Mouse (Mus musculus) left cerebral cortex, adult 2 months (tissue): ENCODE measurements around the gene Acvr1b. TPM values are rescaled to one million over a fixed set of nuclear protein-coding genes. Genes with fewer than 3 reads are reported as not detected.
A peak's percentile ranks its signal among the peaks of the same experiment; 100 is the strongest.

ENCODE experiments used
- DNase-seq, 2 experiments: peaks; one replicate each; pipeline ENCODE4 v3.0.0; 2021 to 2022; ENCODE audit warnings: low spot score in 2 of 2, mixed read lengths in 1 of 2; ENCODE audit errors: extremely low spot score in 1 of 2
- H3K27ac ChIP-seq: fragments of 200-600 bp; 2 replicates; pipeline ENCODE4 v1.8.1; 2022
- H3K4me3 ChIP-seq: fragments of 200-600 bp; 2 replicates; pipeline ENCODE4 v1.8.1; 2022
- CTCF ChIP-seq: fragments of 200-600 bp; IDR thresholded peaks from 2 replicates; pipeline ENCODE4 v1.8.1; 2022; ENCODE audit warnings: antibody characterized with exemption, mild to moderate bottlenecking, moderate library complexity
- intact Hi-C: fragments of 180-260 bp; cut with DNase I; formaldehyde crosslinking; loops from one replicate; pipeline ENCODE4 v1.15.1; 2025
- total RNA-seq, 2 experiments: library from RNA; stranded (reverse); gene quantifications; 2 replicates each; pipeline ENCODE4 v1.2.3; 2021

Gene Acvr1b
- total RNA-seq, 2 experiments from 2014 or later: 102 to 114 TPM

DNA sequence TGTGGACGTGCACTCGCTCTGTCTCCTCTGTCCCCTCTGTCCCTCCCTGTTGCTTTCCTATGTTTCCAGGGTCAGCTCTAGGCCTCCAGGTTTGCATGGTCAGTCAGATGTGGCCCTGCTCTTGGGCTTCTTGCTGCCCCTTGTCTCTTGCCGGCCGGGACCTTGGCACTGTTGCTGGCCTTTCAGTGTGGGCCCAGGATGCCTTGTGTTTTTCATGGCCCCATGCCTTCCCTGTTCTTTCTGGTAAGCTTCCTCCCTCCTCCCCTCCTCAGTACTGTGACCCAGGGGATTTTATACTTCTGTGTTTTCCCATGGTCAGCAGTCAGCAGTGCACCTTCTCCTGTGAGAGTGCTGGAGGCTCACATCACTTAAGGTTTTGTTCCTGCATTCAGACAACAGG, 7.6 kb downstream of the Acvr1b start:
- Histone ChIP-seq H3K4me3 (no peak overlapping the region), H3K27ac (no peak overlapping the region)
- no peak for TF ChIP-seq CTCF
- DNase-seq: no peak
- intact Hi-C loops: no loop called here

GRCm38 (mm10) chr15:101182676-101183075, 8.8 kb downstream of the Acvr1b start:
- no peak for TF ChIP-seq CTCF
- intact Hi-C loops: no loop called here
- H3K27ac ChIP-seq: no peak overlapping the region
- no peak for DNase-seq
- H3K4me3 ChIP-seq: no peak overlapping the region

GRCm38 (mm10) chr15:101184300-101184699, 10.4 kb downstream of the Acvr1b start:
- DNase-seq: no peak
- Histone ChIP-seq H3K27ac (no peak overlapping the region), H3K4me3 (no peak overlapping the region)
- no peak for TF ChIP-seq CTCF
- intact Hi-C loops: no loop called here

- DNase-seq: no peak
- Histone ChIP-seq H3K27ac (no peak overlapping the region), H3K4me3 (no peak overlapping the region)
- peak; percentile 28 for TF ChIP-seq CTCF
- intact Hi-C loops: no loop called here
These were observed 11.7 kb downstream of the Acvr1b start for GRCm38 (mm10) chr15:101185549-101185948.

DNA sequence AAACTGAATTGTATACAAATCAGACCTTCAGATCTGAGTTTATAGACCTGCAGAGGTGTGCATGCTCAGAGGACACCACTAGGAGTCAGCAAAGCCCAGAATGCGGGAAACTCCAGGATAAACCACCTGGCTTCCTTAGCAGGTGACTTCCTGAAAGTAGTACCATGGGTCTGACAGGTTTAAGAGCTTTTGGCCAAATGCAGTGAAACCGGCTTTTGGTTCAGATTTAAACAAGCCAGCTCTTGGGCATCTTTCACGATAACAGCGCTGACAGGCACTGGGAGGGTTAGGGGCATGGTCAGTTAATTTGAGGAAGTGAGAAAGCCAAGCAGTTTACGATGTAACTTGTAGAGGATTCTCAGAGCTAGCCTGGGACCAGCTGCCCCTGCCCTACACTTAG, 14.0 kb downstream of the Acvr1b start:
- Histone ChIP-seq H3K4me3 (no peak overlapping the region), H3K27ac (no peak overlapping the region)
- DNase-seq: no peak
- peak; percentile 18 for TF ChIP-seq CTCF
- intact Hi-C loops: no loop called here

GRCm38 (mm10) chr15:101189981-101190761, 16.3 kb downstream of the Acvr1b start:
- no peak overlapping the region for H3K4me3 ChIP-seq
- no peak overlapping the region for H3K27ac ChIP-seq
- no peak for DNase-seq
- no peak for TF ChIP-seq CTCF
- intact Hi-C loops: loop anchor here (10.0 kb wide), 1 partner anchor 495 kb away; the partner anchor contains the start of gene Krt6b

DNA sequence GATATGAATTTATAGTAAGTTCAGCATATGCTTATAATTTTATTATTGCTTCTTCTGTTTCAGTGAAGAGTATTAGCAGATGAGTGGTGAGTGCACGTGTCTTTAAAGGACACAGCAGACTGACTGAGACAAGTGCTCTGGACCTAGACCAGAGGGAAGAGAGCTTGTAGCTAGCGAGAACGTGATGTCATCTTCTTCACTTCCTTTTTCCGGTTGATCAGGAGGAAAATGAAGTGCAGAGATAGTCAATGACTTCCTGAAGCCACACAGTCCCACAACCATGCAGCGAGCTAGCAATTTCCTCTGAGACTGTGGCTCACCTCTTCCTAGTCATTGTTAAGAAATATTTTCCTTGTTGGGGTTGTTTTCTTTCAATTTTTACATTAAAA, 16.9 kb downstream of the Acvr1b start:
- intact Hi-C loops: loop anchor here (10.0 kb wide), 1 partner anchor 494 kb away; the partner anchor contains the start of gene Krt6b
- Histone ChIP-seq H3K27ac (no peak overlapping the region), H3K4me3 (no peak overlapping the region)
- DNase-seq: no peak
- TF ChIP-seq CTCF: no peak

DNA sequence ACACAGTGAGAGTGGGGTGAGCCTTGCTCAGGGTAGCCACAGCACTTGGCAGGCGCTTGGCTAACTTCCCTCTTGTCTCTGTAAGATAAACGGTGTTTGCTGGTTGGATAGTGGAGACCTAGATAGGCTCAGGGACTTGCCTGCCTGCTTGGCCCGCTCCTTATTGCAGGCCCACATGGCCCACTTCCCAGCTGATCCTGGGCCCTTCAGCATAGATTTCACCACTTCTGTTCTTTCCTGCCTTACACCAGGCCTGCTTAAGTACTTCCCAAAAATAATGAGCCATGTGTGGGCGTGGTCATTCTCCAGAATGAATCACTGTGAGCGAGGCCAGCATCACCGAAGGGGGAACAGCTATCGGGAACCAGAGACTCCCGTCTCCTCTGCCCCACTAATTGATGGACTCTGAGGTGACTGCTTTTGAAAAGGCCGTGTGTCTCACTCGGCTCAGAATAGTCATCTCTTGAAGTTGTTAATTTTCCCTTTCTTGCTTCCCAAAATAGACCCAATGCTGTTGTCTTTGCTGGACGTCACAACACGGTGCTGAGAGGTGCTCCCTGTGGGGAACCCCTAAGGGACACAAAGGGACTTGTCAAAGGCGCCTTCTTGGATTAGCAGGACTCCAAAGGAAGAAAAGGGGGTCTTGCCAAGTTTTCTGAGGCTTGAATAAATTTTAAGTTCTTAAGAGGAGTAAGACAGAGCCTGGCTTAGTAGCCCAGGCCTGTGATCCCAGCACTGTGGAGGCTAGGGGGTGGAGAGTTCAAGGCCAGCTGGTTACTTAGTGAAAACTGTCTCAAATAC, 17.8 kb downstream of the Acvr1b start:
- intact Hi-C loops: loop anchor here (10.0 kb wide), 1 partner anchor 493 kb away; the partner anchor contains the start of gene Krt6b
- 0 out of 2 replicates have a peak overlapping the region, but pooled peaks have one; percentile 30 for H3K27ac ChIP-seq
- H3K4me3 ChIP-seq: no peak overlapping the region
- no peak for TF ChIP-seq CTCF
- no peak for DNase-seq

GRCm38 (mm10) chr15:101192260-101192640, 18.4 kb downstream of the Acvr1b start:
- no peak for TF ChIP-seq CTCF
- Histone ChIP-seq H3K4me3 (no peak overlapping the region), H3K27ac (0 out of 2 replicates have a peak overlapping the region, but pooled peaks have one; percentile 30)
- intact Hi-C loops: loop anchor here (10.0 kb wide), 1 partner anchor 493 kb away; the partner anchor contains the start of gene Krt6b
- DNase-seq: no peak

DNA sequence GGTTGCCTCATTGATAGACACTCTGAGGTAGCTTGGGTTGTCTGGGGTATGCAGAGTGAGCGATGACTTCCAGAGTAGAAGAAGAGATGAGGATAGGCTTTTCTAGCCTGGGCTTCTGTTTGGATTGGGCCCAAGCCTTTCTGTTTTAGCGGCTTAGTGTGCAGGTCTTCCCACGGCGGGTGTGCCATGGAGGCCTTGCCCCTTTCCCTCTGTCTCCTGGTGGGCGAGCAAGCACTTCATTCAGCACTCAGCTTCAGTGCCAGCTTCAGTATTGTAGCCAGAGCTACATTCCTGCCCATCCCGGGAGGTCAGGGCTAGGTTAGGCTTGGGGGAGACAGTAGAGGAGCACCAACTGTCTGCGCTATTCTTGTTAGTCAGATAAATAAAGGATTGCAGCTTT, 18.8 kb downstream of the Acvr1b start:
- intact Hi-C loops: loop anchor here (10.0 kb wide), 1 partner anchor 492 kb away; the partner anchor contains the start of gene Krt6b
- no peak for TF ChIP-seq CTCF
- 0 out of 2 replicates have a peak overlapping the region, but pooled peaks have one; percentile 30 for H3K27ac ChIP-seq

GRCm38 (mm10) chr15:101193971-101194370, 20.1 kb downstream of the Acvr1b start:
- intact Hi-C loops: loop anchor here (10.0 kb wide), 1 partner anchor 491 kb away; the partner anchor contains the start of gene Krt6b
- Histone ChIP-seq H3K4me3 (no peak overlapping the region), H3K27ac (no peak overlapping the region)
- no peak for DNase-seq
- TF ChIP-seq CTCF: no peak

More for the DNA sequence above, 18.8 kb downstream of the Acvr1b start:
- H3K4me3 ChIP-seq: no peak overlapping the region
- no peak for DNase-seq
